Mouse (Mus musculus): ENCODE measurements around the gene Rhof. TPM values are rescaled to one million over a fixed set of nuclear protein-coding genes. Genes with fewer than 3 reads are reported as not detected.

Gene Rhof
- polyA plus RNA-seq, 1 experiment from 2014 or later: 4.8 TPM

DNA sequence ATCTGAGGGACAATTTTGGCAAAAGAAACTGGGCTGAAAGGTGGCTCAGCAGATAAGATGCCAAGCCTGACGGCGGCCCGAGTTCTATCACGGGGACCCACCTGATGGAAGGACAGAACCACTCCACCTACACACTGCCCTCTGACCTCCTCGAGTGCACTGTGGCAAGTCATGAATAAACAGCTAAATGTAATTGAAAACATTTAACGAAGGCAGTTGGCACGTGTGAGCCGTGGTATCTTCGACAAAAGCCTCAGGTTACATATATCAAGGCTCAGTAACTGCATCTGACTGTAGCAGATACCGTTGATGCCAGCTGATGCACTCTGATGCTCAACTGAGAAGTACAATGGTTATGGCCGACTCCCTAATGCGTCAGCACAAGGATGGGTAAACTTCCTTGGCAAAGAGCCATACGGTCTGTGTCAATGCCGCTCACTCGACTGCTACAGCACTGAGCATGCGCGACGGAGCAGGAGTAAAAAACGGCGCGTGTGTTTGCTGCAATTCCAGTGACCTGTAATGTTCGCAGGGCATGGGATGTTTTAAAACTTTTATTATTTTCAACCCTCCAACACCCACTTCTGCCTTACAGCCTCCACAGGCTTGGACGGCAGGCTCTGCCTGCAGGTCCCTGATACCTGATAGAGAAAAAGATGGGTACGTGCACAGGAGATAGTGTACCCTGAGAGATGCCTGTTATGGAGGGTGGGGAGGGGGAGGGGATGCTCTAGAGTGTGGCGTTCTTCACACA is 38.1 kb downstream of the Rhof start:
- Histone ChIP-seq H3K9me3 (ENCODE audit: control insufficient read depth, low read length) (no peaks in the 10 kb centered on the region), H3K27me3 (replicated peaks; ENCODE audit: control insufficient read depth, insufficient read depth, low read length) (no peaks in the 10 kb centered on the region), H3K4me3 (ENCODE audit: low read depth, low read length) (no peak overlapping the region), H3K9ac (ENCODE audit: low read depth, low read length) (peak overlapping the region; percentile 46), H3K27ac (ENCODE audit: low read depth, low read length) (peak overlapping the region; percentile 96), H3K36me3 (ENCODE audit: control insufficient read depth, insufficient read depth, low read length) (peaks cover 4% of the 10 kb centered on the region; the same call in 1 of the 2 replicates), H3K4me1 (replicated peaks; ENCODE audit: control insufficient read depth, insufficient read depth, low read length) (peaks cover 42% of the 10 kb centered on the region), H3K4me2 (peak overlapping the region; percentile 59)
- ATAC-seq (replicated peaks; ENCODE audit: low FRiP score): peak; percentile 84
- no peak for DNase-seq (ENCODE audit: low spot score)
- 58% methylated on average over 25 of the region's 25 CpGs for WGBS

- peaks cover 42% of the 10 kb centered on the region for H3K4me1 ChIP-seq (replicated peaks; ENCODE audit: control insufficient read depth, insufficient read depth, low read length)
- 0 out of 2 replicates have a peak, but pooled peaks cover 2% of the 10 kb centered on the region for H3K36me3 ChIP-seq (ENCODE audit: control insufficient read depth, insufficient read depth, low read length)
- ATAC-seq (replicated peaks; ENCODE audit: low FRiP score) (peak; percentile 85), DNase-seq (ENCODE audit: low spot score) (no peak)
- H3K9ac ChIP-seq (ENCODE audit: low read depth, low read length): peak overlapping the region; percentile 20
- whole genome bisulfite sequencing: 60% methylated on average over 14 of the region's 14 CpGs
- peak overlapping the region; percentile 96 for H3K27ac ChIP-seq (ENCODE audit: low read depth, low read length)
- H3K4me2 ChIP-seq: peak overlapping the region; percentile 59
- no peaks in the 10 kb centered on the region for H3K27me3 ChIP-seq (replicated peaks; ENCODE audit: control insufficient read depth, insufficient read depth, low read length)
- no peaks in the 10 kb centered on the region for H3K9me3 ChIP-seq (ENCODE audit: control insufficient read depth, low read length)
- no peak overlapping the region for H3K4me3 ChIP-seq (ENCODE audit: low read depth, low read length)
Observed at GRCm38 (mm10) chr5:123093077-123093633, 39.3 kb downstream of the Rhof start.

- 87% methylated on average over 10 of the region's 10 CpGs for WGBS
- Histone ChIP-seq H3K27ac (ENCODE audit: low read depth, low read length) (peak overlapping the region; percentile 62), H3K9ac (ENCODE audit: low read depth, low read length) (no peak overlapping the region; the same call in 1 of the 2 replicates), H3K4me2 (no peak overlapping the region), H3K4me3 (ENCODE audit: low read depth, low read length) (no peak overlapping the region), H3K36me3 (ENCODE audit: control insufficient read depth, insufficient read depth, low read length) (0 out of 2 replicates have a peak, but pooled peaks cover 2% of the 10 kb centered on the region), H3K9me3 (ENCODE audit: control insufficient read depth, low read length) (no peaks in the 10 kb centered on the region), H3K4me1 (replicated peaks; ENCODE audit: control insufficient read depth, insufficient read depth, low read length) (peaks cover 41% of the 10 kb centered on the region), H3K27me3 (replicated peaks; ENCODE audit: control insufficient read depth, insufficient read depth, low read length) (no peaks in the 10 kb centered on the region)
- DNase-seq (ENCODE audit: low spot score) (no peak), ATAC-seq (replicated peaks; ENCODE audit: low FRiP score) (no peak)
Observed at GRCm38 (mm10) chr5:123090560-123091306, 41.8 kb downstream of the Rhof start.

- Histone ChIP-seq H3K36me3 (ENCODE audit: control insufficient read depth, insufficient read depth, low read length) (0 out of 2 replicates have a peak, but pooled peaks cover 2% of the 10 kb centered on the region), H3K4me2 (no peak overlapping the region), H3K9me3 (ENCODE audit: control insufficient read depth, low read length) (no peaks in the 10 kb centered on the region), H3K27ac (ENCODE audit: low read depth, low read length) (no peak overlapping the region), H3K27me3 (replicated peaks; ENCODE audit: control insufficient read depth, insufficient read depth, low read length) (no peaks in the 10 kb centered on the region), H3K9ac (ENCODE audit: low read depth, low read length) (no peak overlapping the region), H3K4me1 (replicated peaks; ENCODE audit: control insufficient read depth, insufficient read depth, low read length) (peaks cover 26% of the 10 kb centered on the region), H3K4me3 (ENCODE audit: low read depth, low read length) (no peak overlapping the region)
- WGBS: 90% methylated on average over 4 of the region's 4 CpGs
- DNase-seq (ENCODE audit: low spot score) (no peak), ATAC-seq (replicated peaks; ENCODE audit: low FRiP score) (no peak)
Observed at GRCm38 (mm10) chr5:123088784-123089183, 43.7 kb downstream of the Rhof start.

GRCm38 (mm10) chr5:123086501-123086900 is 46.0 kb downstream of the Rhof start:
- H3K4me3 ChIP-seq (ENCODE audit: low read depth, low read length): no peak overlapping the region
- 86% methylated on average over 2 of the region's 2 CpGs for WGBS
- H3K9ac ChIP-seq (ENCODE audit: low read depth, low read length): no peak overlapping the region
- peaks cover 12% of the 10 kb centered on the region for H3K4me1 ChIP-seq (replicated peaks; ENCODE audit: control insufficient read depth, insufficient read depth, low read length)
- H3K36me3 ChIP-seq (ENCODE audit: control insufficient read depth, insufficient read depth, low read length): 0 out of 2 replicates have a peak, but pooled peaks cover 2% of the 10 kb centered on the region
- ATAC-seq (replicated peaks; ENCODE audit: low FRiP score): no peak
- no peaks in the 10 kb centered on the region for H3K9me3 ChIP-seq (ENCODE audit: control insufficient read depth, low read length)
- no peaks in the 10 kb centered on the region for H3K27me3 ChIP-seq (replicated peaks; ENCODE audit: control insufficient read depth, insufficient read depth, low read length)
- no peak for DNase-seq (ENCODE audit: low spot score)
- no peak overlapping the region for H3K27ac ChIP-seq (ENCODE audit: low read depth, low read length)
- H3K4me2 ChIP-seq: no peak overlapping the region

DNA sequence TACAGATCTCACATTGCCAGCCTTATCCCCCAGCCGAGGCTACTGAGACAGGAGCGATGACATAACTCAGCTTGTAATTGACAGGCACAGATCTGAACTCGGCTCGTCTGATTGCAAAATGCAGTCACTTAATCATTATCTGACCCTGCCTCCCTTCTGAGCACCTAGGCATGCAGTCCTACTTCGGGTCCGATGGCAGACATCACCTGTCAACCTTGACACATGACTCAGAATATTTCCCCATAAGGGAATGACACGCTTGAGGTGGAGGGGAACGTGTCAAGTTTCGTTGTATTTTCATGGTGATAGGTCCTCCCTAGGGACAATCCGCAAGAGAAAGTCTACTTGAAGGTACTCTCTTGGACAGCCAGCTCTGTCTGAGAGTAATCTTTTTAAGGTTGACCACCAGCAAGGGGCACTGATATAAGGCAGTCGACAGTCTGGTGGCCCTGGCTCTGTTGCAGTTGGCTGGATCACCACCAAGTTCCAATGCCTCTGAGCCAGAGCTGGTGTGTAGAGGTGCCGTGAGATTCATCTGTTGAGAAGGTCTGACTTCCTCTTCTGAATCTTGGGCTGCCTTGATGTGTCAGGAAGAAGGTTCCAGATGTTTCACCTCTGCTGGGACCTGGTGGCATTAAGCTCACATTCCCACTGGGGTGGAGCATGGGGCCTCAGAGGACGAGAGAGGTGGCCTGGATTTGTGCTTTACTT is 49.0 kb downstream of the Rhof start:
- 0 out of 2 replicates have a peak, but pooled peaks cover 4% of the 10 kb centered on the region for H3K4me1 ChIP-seq (replicated peaks; ENCODE audit: control insufficient read depth, insufficient read depth, low read length)
- no peak overlapping the region for H3K27ac ChIP-seq (ENCODE audit: low read depth, low read length)
- H3K36me3 ChIP-seq (ENCODE audit: control insufficient read depth, insufficient read depth, low read length): peaks cover 2% of the 10 kb centered on the region; the same call in 1 of the 2 replicates
- 65% methylated on average over 13 of the region's 13 CpGs for WGBS
- H3K4me3 ChIP-seq (ENCODE audit: low read depth, low read length): no peak overlapping the region
- DNase-seq (ENCODE audit: low spot score) (no peak), ATAC-seq (replicated peaks; ENCODE audit: low FRiP score) (no peak)
- no peak overlapping the region for H3K9ac ChIP-seq (ENCODE audit: low read depth, low read length)
- H3K27me3 ChIP-seq (replicated peaks; ENCODE audit: control insufficient read depth, insufficient read depth, low read length): no peaks in the 10 kb centered on the region
- H3K9me3 ChIP-seq (ENCODE audit: control insufficient read depth, low read length): peaks cover 3% of the 10 kb centered on the region
- H3K4me2 ChIP-seq: no peak overlapping the region

DNA sequence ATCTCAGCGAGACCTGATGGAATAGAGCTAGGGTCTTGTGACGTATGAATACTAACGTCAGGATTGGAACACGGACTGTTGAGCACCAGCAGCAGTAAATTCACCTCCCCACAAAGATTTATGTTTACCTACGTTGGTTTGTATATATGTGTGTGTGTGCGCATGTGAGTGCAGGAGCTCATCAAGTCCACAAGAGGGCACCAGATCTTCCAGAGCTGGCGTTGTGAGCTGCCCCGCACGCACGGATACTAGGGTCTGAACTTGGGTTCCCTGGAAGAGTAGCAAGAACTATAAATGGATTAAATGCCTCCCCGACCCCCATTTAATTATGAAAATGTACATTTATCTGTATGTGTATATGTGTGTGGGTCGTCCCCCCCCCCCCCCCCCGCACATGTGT is 52.0 kb downstream of the Rhof start:
- no peak for DNase-seq (ENCODE audit: low spot score)
- no peak for ATAC-seq (replicated peaks; ENCODE audit: low FRiP score)

GRCm38 (mm10) chr5:123080041-123080440 is 52.5 kb downstream of the Rhof start:
- H3K36me3 ChIP-seq (ENCODE audit: control insufficient read depth, insufficient read depth, low read length): peaks cover 2% of the 10 kb centered on the region; the same call in 1 of the 2 replicates
- H3K9ac ChIP-seq (ENCODE audit: low read depth, low read length): no peak overlapping the region
- DNase-seq (ENCODE audit: low spot score) (no peak), ATAC-seq (replicated peaks; ENCODE audit: low FRiP score) (no peak)
- peaks cover 3% of the 10 kb centered on the region for H3K9me3 ChIP-seq (ENCODE audit: control insufficient read depth, low read length)
- H3K4me3 ChIP-seq (ENCODE audit: low read depth, low read length): no peak overlapping the region
- H3K4me1 ChIP-seq (replicated peaks; ENCODE audit: control insufficient read depth, insufficient read depth, low read length): peaks cover 21% of the 10 kb centered on the region
- no peak overlapping the region for H3K4me2 ChIP-seq
- H3K27ac ChIP-seq (ENCODE audit: low read depth, low read length): peak overlapping the region; percentile 34; the same call in 1 of the 2 replicates
- H3K27me3 ChIP-seq (replicated peaks; ENCODE audit: control insufficient read depth, insufficient read depth, low read length): no peaks in the 10 kb centered on the region
- WGBS: 56% methylated on average over 8 of the region's 8 CpGs

More for the DNA sequence above, 52.0 kb downstream of the Rhof start:
- H3K4me2 ChIP-seq: no peak overlapping the region
- 93% methylated on average over 12 of the region's 13 CpGs for WGBS
- peaks cover 2% of the 10 kb centered on the region; the same call in 1 of the 2 replicates for H3K36me3 ChIP-seq (ENCODE audit: control insufficient read depth, insufficient read depth, low read length)
- peaks cover 3% of the 10 kb centered on the region for H3K9me3 ChIP-seq (ENCODE audit: control insufficient read depth, low read length)
- no peaks in the 10 kb centered on the region for H3K27me3 ChIP-seq (replicated peaks; ENCODE audit: control insufficient read depth, insufficient read depth, low read length)
- H3K4me3 ChIP-seq (ENCODE audit: low read depth, low read length): no peak overlapping the region
- H3K4me1 ChIP-seq (replicated peaks; ENCODE audit: control insufficient read depth, insufficient read depth, low read length): peaks cover 16% of the 10 kb centered on the region
- no peak overlapping the region for H3K9ac ChIP-seq (ENCODE audit: low read depth, low read length)
- no peak overlapping the region for H3K27ac ChIP-seq (ENCODE audit: low read depth, low read length)

All from liver, embryonic 11.5 days (tissue).